Mouse (Mus musculus): ENCODE data around the gene Fn3krp. TPM values are rescaled to one million over a fixed set of nuclear protein-coding genes. Genes with fewer than 3 reads are reported as not detected.

The Fn3krp gene
- polyA plus RNA-seq, 1 experiment from 2014 or later, result 14.6 TPM

DNA sequence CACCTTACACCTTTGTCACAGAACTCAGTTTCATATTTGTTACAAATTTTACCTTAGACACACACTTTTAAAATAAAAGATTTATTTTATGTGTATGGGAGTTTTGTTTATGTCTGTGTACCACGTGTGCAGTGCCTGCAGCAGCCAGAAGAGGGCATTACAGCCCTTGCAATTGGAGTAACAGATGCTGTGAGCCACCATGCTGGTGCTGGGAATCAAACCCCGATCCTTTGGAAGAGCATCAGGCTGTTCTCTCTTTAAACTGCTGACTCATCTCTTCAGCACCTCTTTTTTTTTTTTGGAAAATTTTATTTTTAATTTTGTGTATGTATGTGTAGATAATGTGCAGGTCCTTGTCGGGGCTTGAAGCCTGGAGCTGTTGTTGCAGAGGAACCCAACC lies 36.7 kb downstream of the Fn3krp start:
- Histone ChIP-seq H3K27ac (ENCODE audit: low read depth) (no peak overlapping the region), H3K4me1 (ENCODE audit: insufficient read depth) (peaks cover 3% of the 10 kb centered on the region; the same call in 1 of the 2 replicates), H3K4me2 (ENCODE audit: low read depth, low read length) (no peak overlapping the region), H3K4me3 (ENCODE audit: low read depth, low read length) (no peak overlapping the region), H3K9me3 (ENCODE audit: low read length) (no peaks in the 10 kb centered on the region), H3K36me3 (replicated peaks; ENCODE audit: insufficient read depth, low read length) (peaks cover 41% of the 10 kb centered on the region), H3K9ac (replicated peaks) (no peak overlapping the region), H3K27me3 (ENCODE audit: insufficient read depth, low read length) (no peaks in the 10 kb centered on the region)
- WGBS (ENCODE audit: insufficient replicate concordance), result 90% methylated on average over 3 of the region's 3 CpGs
- ATAC-seq (no peak), DNase-seq (no peak)
- TF ChIP-seq EP300 (IDR thresholded peaks at IDR 0.05; ENCODE audit: low read depth), result no peak
- TF ChIP-seq CTCF (IDR thresholded peaks at IDR 0.05; ENCODE audit: low read depth), result peak; percentile 48

DNA sequence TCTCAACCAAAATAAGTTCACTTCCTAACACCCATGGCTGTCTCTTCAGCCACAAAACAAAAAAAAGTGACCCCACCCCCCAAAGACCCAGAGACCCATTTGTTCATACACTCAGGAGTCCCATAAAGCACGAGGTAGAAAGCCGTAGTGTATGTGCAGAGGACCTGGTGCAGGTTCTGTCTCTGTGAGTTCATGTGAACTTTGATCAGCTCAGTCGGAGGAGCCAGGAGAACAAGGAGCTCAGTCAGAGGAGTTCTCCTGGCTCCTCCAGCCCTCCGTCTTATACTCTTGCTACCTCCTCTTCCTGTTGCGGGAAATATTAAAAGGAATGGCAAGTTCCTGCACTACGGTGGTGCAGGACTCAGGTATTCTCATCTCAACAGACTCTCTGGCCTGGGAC lies 46.2 kb downstream of the Fn3krp start:
- TF ChIP-seq CTCF (IDR thresholded peaks at IDR 0.05; ENCODE audit: low read depth), result no peak
- TF ChIP-seq EP300 (IDR thresholded peaks at IDR 0.05; ENCODE audit: low read depth), result no peak
- WGBS (ENCODE audit: insufficient replicate concordance), result 88% methylated on average over 6 of the region's 6 CpGs
- Histone ChIP-seq H3K27ac (ENCODE audit: low read depth) (no peak overlapping the region), H3K4me2 (ENCODE audit: low read depth, low read length) (no peak overlapping the region), H3K9me3 (ENCODE audit: low read length) (no peaks in the 10 kb centered on the region), H3K36me3 (replicated peaks; ENCODE audit: insufficient read depth, low read length) (peaks cover 19% of the 10 kb centered on the region), H3K4me3 (ENCODE audit: low read depth, low read length) (no peak overlapping the region), H3K27me3 (ENCODE audit: insufficient read depth, low read length) (no peaks in the 10 kb centered on the region), H3K9ac (replicated peaks) (no peak overlapping the region), H3K4me1 (ENCODE audit: insufficient read depth) (no peaks in the 10 kb centered on the region)
- no peak for DNase-seq
- ATAC-seq, result no peak

DNA sequence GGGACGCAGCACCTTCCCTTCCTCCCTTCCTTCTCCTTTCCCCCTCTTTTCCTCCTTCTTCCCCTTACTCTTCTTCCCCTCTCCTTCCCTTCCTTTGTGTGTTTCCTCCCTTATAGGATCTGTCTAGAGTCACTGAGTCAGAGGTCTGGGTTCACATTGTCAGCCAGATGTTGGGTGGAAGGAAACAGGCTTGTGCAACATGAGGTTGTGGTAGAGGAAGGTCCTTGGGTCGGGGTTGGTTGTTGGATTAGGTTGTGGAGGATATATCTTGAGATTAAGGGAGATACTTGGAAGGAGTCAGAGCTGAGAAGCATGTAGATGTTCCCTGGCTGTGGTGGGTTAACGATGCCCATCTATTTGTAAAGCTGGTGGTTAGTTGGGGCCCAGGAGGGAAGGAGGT lies 53.6 kb downstream of the Fn3krp start:
- no peak overlapping the region for H3K4me2 ChIP-seq (ENCODE audit: low read depth, low read length)
- H3K27ac ChIP-seq (ENCODE audit: low read depth), result no peak overlapping the region
- DNase-seq (no peak), ATAC-seq (no peak)
- peaks cover 11% of the 10 kb centered on the region; the same call in 1 of the 2 replicates for H3K36me3 ChIP-seq (replicated peaks; ENCODE audit: insufficient read depth, low read length)
- no peaks in the 10 kb centered on the region for H3K4me1 ChIP-seq (ENCODE audit: insufficient read depth)
- no peak overlapping the region for H3K4me3 ChIP-seq (ENCODE audit: low read depth, low read length)
- H3K27me3 ChIP-seq (ENCODE audit: insufficient read depth, low read length), result no peaks in the 10 kb centered on the region
- 56% methylated on average over 3 of the region's 3 CpGs for WGBS (ENCODE audit: insufficient replicate concordance)
- no peak overlapping the region for H3K9ac ChIP-seq (replicated peaks)
- TF ChIP-seq EP300 (IDR thresholded peaks at IDR 0.05; ENCODE audit: low read depth) (no peak), CTCF (IDR thresholded peaks at IDR 0.05; ENCODE audit: low read depth) (no peak)
- no peaks in the 10 kb centered on the region for H3K9me3 ChIP-seq (ENCODE audit: low read length)

DNA sequence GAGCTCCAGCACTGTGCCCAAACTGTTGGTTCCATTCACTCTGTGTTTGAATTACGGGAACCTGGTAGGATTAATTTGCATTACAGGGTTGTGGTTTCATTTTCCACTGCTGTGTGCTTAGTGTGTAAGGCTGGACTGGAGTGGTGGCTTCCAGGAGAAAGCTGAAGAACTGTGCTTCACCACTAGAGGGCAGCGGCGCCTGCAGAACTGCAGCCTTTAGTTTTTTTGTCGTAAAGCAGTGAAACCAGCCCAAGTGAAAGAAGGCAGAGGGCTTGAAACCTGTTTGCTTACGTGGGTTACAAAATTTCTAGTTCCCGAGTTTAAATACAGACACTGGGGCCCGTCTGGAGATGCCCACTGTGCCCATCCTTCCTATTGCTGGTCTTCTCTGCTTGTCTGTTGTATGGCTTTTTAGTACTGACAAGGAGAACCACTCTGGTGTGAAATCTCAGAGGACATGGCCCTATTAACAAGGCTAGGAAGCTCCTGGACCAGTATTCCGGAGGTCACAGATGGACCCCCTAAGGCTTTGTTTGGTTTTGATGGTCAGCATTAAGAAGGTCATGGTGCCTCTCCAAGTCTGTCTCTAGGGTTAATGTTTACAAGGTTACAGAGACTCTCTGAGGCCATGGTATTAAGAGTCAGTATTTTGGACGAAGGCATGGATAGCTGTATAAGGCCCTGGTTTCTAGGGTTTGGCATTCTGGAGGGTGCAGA lies 54.7 kb downstream of the Fn3krp start:
- peak; percentile 87 for DNase-seq
- H3K27ac ChIP-seq (ENCODE audit: low read depth), result no peak overlapping the region
- TF ChIP-seq CTCF (IDR thresholded peaks at IDR 0.05; ENCODE audit: low read depth), result peak; percentile 96
- no peak for TF ChIP-seq EP300 (IDR thresholded peaks at IDR 0.05; ENCODE audit: low read depth)
- H3K36me3 ChIP-seq (replicated peaks; ENCODE audit: insufficient read depth, low read length), result peaks cover 15% of the 10 kb centered on the region; the same call in 1 of the 2 replicates
- H3K9me3 ChIP-seq (ENCODE audit: low read length), result no peaks in the 10 kb centered on the region
- H3K4me2 ChIP-seq (ENCODE audit: low read depth, low read length), result no peak overlapping the region
- ATAC-seq, result peak; percentile 74
- H3K9ac ChIP-seq (replicated peaks), result no peak overlapping the region; the same call in 1 of the 2 replicates
- whole genome bisulfite sequencing (ENCODE audit: insufficient replicate concordance), result 21% methylated on average over 9 of the region's 9 CpGs
- H3K27me3 ChIP-seq (ENCODE audit: insufficient read depth, low read length), result no peaks in the 10 kb centered on the region
- no peak overlapping the region for H3K4me3 ChIP-seq (ENCODE audit: low read depth, low read length)
- peaks cover 1% of the 10 kb centered on the region; the same call in 1 of the 2 replicates for H3K4me1 ChIP-seq (ENCODE audit: insufficient read depth)

DNA sequence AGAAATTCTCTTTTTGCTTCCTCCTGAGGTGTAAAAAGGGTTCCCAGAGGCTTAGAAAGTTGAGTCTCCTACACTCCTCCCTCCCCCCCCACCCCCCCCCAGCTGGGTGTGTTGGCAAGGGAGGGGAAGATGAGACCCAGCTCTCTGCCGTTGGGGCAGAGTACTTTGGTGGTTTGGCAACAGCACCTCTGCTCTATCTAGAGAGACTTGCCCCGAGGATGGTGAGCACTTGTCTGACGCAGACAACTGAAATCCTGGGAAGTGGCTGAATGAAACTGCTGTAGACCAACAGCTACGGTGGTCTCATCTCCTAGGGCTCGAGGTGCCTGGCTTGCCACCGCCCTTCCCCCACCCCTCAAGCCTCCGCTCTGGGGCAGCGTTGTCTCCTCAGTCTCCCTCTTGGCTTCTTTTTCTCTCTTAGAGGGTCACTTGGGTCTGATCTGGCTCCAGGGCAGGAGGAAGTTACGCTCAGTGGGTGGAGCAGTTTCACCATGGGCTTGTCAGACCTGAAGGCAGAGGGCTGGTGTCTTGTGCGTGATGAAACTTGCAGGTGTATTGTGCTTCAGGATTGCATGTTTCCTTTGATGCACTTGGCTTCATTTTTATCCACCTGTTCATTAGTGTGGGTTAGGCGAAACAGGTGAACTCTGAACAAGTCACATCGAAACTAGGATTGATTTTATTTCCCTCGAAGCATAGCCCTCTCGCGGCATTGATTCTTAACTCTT lies 58.4 kb downstream of the Fn3krp start:
- H3K9ac ChIP-seq (replicated peaks), result no peak overlapping the region
- DNase-seq (no peak), ATAC-seq (no peak)
- no peak overlapping the region for H3K27ac ChIP-seq (ENCODE audit: low read depth)
- peaks cover 15% of the 10 kb centered on the region; the same call in 1 of the 2 replicates for H3K36me3 ChIP-seq (replicated peaks; ENCODE audit: insufficient read depth, low read length)
- TF ChIP-seq EP300 (IDR thresholded peaks at IDR 0.05; ENCODE audit: low read depth) (no peak), CTCF (IDR thresholded peaks at IDR 0.05; ENCODE audit: low read depth) (no peak)
- H3K27me3 ChIP-seq (ENCODE audit: insufficient read depth, low read length), result no peaks in the 10 kb centered on the region
- no peak overlapping the region for H3K4me3 ChIP-seq (ENCODE audit: low read depth, low read length)
- 73% methylated on average over 15 of the region's 15 CpGs for WGBS (ENCODE audit: insufficient replicate concordance)
- H3K4me1 ChIP-seq (ENCODE audit: insufficient read depth), result peaks cover 10% of the 10 kb centered on the region
- H3K9me3 ChIP-seq (ENCODE audit: low read length), result no peaks in the 10 kb centered on the region
- no peak overlapping the region for H3K4me2 ChIP-seq (ENCODE audit: low read depth, low read length)

Small RNAs within 50 kb of the gene (microRNA-seq; reads per million reads assigned to microRNA genes)
- gene Mir7236, result not detected

Other genes starting within 250 kb of the Fn3krp start
- gene Hexdc, start 217.0 kb upstream of the Fn3krp start, polyA plus RNA-seq (2015; fragmentation: Nextera tagmentation; extraction: Ambion mirVana), result 2.3 and 3.2 TPM in 2 replicates
- 17.7 and 17.9 TPM in 2 replicates for gene Ogfod3, start 216.7 kb upstream of the Fn3krp start, polyA plus RNA-seq (2015; fragmentation: Nextera tagmentation; extraction: Ambion mirVana)
- 13.3 and 15.0 TPM in 2 replicates for gene Cybc1, start 192.1 kb upstream of the Fn3krp start, polyA plus RNA-seq (2015; fragmentation: Nextera tagmentation; extraction: Ambion mirVana)
- gene Narf, start 184.1 kb upstream of the Fn3krp start, polyA plus RNA-seq (2015; fragmentation: Nextera tagmentation; extraction: Ambion mirVana), result 27.8 and 39.1 TPM in 2 replicates
- 2.3 and 2.6 TPM in 2 replicates for gene Foxk2, start 161.4 kb upstream of the Fn3krp start, polyA plus RNA-seq (2015; fragmentation: Nextera tagmentation; extraction: Ambion mirVana)
- gene Wdr45b, start 67.0 kb upstream of the Fn3krp start, polyA plus RNA-seq (2015; fragmentation: Nextera tagmentation; extraction: Ambion mirVana), result 16.6 and 16.7 TPM in 2 replicates
- gene Rab40b, start 33.1 kb upstream of the Fn3krp start, polyA plus RNA-seq (2015; fragmentation: Nextera tagmentation; extraction: Ambion mirVana), result 0.58 and 0.60 TPM in 2 replicates
- 14.6 and 19.2 TPM in 2 replicates for gene Fn3k, start 13.5 kb downstream of the Fn3krp start, polyA plus RNA-seq (2015; fragmentation: Nextera tagmentation; extraction: Ambion mirVana)
- 20.0 and 21.2 TPM in 2 replicates for gene Tbcd, start 30.5 kb downstream of the Fn3krp start, polyA plus RNA-seq (2015; fragmentation: Nextera tagmentation; extraction: Ambion mirVana)
- gene Zfp750, start 97.9 kb downstream of the Fn3krp start, polyA plus RNA-seq (2015; fragmentation: Nextera tagmentation; extraction: Ambion mirVana), result 2.5 TPM in 2 replicates